Mouse (Mus musculus): ENCODE measurements around the gene Gm7361. TPM values are rescaled to one million over a fixed set of nuclear protein-coding genes. Genes with fewer than 3 reads are reported as not detected.
"Not testable (repeated sequence)": the region's sequence is repeated elsewhere in the genome, so short reads cannot be mapped to it uniquely, and the experiment has no call there.

Gm7361 gene
- under 1 TPM; 0.36 to 0.39 TPM for total RNA-seq (2021)
- long read RNA-seq, experiment 1, result 0 reads
- long read RNA-seq, experiment 2, result 0 reads

GRCm38 (mm10) chr5:26257391-26257790, at the start of gene Gm7361:
TSS of gene Gm7361 (plus strand) at chr5:26257691.
- not testable (repeated sequence) for DNase-seq (ENCODE audit: low spot score in 2 of 2)

DNA sequence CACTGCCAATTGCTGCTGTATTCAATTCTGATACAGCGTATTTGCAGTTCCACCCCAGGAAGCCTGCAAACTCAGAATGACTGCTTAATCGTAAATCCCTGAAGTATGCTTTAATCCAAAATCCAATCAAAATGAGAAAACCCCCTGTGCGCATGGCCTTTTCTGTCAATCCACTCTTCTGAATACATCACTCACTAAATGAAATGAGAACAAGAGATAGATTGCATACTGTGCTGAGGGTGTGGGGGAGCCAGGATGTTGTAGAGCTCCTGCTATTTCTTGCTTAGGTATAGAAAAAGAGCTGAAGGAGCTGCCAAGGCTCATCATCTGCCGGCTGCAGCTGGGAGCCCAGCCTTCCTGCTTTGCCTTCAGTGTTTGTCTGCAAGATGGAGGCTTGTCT, 46.5 kb upstream of the Gm7361 start:
- peak in 1 of 2 experiments; percentile 2 for DNase-seq (ENCODE audit: low spot score in 2 of 2)

DNA sequence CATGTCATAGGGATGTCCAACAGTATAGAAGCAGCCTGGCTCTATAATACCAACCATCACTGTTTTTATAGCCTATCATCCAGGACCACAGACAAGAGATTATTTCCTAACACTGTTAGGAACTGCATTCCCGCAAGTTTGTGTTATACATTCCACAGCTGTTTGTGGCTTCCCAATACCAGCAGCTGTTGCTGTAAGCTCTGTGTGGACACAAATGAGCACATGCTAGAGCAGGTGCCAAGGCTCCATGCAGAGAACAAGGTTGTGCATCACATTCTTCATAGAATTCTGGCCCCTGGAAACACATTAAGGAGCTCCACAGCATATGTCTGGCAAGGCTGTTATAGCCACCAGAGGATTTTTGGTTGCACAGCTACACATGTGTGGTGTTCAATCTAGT, 35.4 kb upstream of the Gm7361 start:
- DNase-seq (ENCODE audit: low spot score in 2 of 2), result no peak

- DNase-seq (ENCODE audit: low spot score in 2 of 2), result not testable (repeated sequence)
These were observed 9.2 kb downstream of the Gm7361 start for GRCm38 (mm10) chr5:26266656-26267055.

- DNase-seq (ENCODE audit: low spot score in 2 of 2), result no peak
These were observed 22.9 kb downstream of the Gm7361 start for GRCm38 (mm10) chr5:26280361-26280760.

GRCm38 (mm10) chr5:26281717-26282116, 24.2 kb downstream of the Gm7361 start:
- DNase-seq (ENCODE audit: low spot score in 2 of 2), result no peak

GRCm38 (mm10) chr5:26282282-26282681, 24.8 kb downstream of the Gm7361 start:
- peak; percentile 66 to 74 for DNase-seq (ENCODE audit: low spot score in 2 of 2)

DNA sequence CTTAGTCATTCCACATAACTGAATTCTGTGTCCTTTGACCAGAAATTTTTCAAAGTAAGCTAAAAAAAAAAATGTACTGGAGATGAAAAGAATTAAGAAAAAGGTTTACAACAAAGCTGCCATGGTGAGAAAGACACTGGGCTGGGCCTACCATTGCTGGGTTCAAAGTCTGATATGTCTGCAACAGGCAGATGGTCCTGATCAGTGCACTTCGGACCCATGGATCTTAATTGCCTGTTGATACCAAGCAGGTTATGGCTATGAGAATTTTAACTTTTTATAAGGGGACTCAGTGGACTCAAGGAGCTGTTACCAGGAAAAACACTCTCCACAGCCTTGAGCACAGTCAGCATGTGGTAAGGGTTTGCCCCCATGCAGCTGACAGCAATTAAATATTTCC, 25.9 kb downstream of the Gm7361 start:
- DNase-seq (ENCODE audit: low spot score in 2 of 2), result no peak

GRCm38 (mm10) chr5:26291621-26292020, 34.1 kb downstream of the Gm7361 start:
- no peak for DNase-seq (ENCODE audit: low spot score in 2 of 2)

- DNase-seq (ENCODE audit: low spot score in 2 of 2), result no peak
These were observed 35.8 kb downstream of the Gm7361 start for GRCm38 (mm10) chr5:26293258-26293657.

Other genes with a start within 250 kb of the Gm7361 start
- gene Gm5862, start 234.8 kb upstream of the Gm7361 start, total RNA-seq (2021), result not detected
- not detected for gene Speer4a, start 218.1 kb upstream of the Gm7361 start, total RNA-seq (2021)
- not detected for gene Gm7347, start 199.1 kb upstream of the Gm7361 start, total RNA-seq (2021)
- not detected for gene Gm10471, start 168.4 kb upstream of the Gm7361 start, total RNA-seq (2021)
- gene 5031410I06Rik, start 152.3 kb upstream of the Gm7361 start, total RNA-seq (2021), result not detected
- not detected for gene Gm10220, start 136.3 kb upstream of the Gm7361 start, total RNA-seq (2021)